Mouse (Mus musculus) gastrocnemius, postnatal 36 days (tissue): ENCODE data around the gene A530032D15Rik. TPM values are rescaled to one million over a fixed set of nuclear protein-coding genes. Genes with fewer than 3 reads are reported as not detected.
"Not testable (repeated sequence)": the region's sequence is repeated elsewhere in the genome, so short reads cannot be mapped to it uniquely, and the experiment has no call there.

ENCODE experiments used
- DNase-seq, 2 experiments: peaks; one replicate each; pipeline ENCODE4 v3.0.0; 2022
- intact Hi-C: fragments of 180-260 bp; cut with DNase I; formaldehyde crosslinking; loops from one replicate; pipeline ENCODE4 v1.15.1; 2025
- long read RNA-seq, 2 experiments: library from polyadenylated mRNA; stranded (forward); transcript quantifications; one replicate each; pipeline ENCODE4 v2.0.0; 2021
- total RNA-seq, 2 experiments: library from RNA; stranded (reverse); gene quantifications; 2 replicates each; pipeline ENCODE4 v1.2.3; 2021

Gene A530032D15Rik
- not detected for total RNA-seq
- long read RNA-seq, experiment 1 = 0 reads
- long read RNA-seq, experiment 2 = 0 reads

GRCm38 (mm10) chr1:85109753-85110152, at the start of gene A530032D15Rik:
TSS of gene A530032D15Rik (minus strand) at chr1:85109853.
- DNase-seq, intact Hi-C loops: not testable (repeated sequence)

GRCm38 (mm10) chr1:85155151-85155550, 45.5 kb upstream of the A530032D15Rik start:
- intact Hi-C loops, DNase-seq: not testable (repeated sequence)

DNA sequence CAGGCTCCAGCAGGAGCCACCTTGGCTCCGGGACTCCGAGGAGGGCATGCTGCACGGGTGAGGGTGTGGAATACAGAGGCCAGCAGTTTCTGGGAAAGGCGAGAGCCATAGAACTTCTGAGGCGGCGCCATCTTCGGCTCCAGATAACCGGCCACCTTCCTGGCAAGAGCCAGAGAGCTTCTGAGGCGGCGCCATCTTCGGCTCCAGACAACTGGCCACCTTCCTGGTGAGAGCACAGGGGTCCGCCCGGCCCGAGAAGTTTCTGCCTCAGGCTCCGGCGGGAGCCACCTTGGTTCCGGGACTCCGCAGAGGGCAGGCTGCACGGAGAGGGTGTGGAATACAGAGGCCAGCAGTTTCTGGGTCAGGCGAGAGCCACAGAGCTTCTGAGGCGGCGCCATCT, 24.0 kb upstream of the A530032D15Rik start:
- DNase-seq, intact Hi-C loops: not testable (repeated sequence)

DNA sequence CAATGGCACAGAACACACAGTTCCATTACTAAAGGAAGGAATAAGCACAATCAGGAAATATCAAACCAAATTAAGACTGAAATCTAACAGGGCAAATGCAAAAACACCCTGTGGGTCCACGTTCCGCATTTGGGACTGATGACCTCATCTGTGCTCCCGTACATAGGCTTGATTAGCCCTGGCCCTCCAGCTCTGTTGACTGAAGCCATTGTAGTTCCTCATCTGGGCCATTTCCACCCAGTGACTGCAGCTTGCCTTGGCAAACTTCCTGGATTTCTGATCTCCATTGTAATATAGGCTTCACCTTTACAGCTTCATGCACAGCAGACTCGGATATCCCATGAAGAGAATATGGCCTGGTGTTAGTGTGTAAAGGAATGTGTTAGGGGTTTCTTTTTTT, 12.2 kb upstream of the A530032D15Rik start:
- DNase-seq, intact Hi-C loops: not testable (repeated sequence)

- DNase-seq, intact Hi-C loops: not testable (repeated sequence)
Measured at GRCm38 (mm10) chr1:85118341-85118740, 8.7 kb upstream of the A530032D15Rik start.

DNA sequence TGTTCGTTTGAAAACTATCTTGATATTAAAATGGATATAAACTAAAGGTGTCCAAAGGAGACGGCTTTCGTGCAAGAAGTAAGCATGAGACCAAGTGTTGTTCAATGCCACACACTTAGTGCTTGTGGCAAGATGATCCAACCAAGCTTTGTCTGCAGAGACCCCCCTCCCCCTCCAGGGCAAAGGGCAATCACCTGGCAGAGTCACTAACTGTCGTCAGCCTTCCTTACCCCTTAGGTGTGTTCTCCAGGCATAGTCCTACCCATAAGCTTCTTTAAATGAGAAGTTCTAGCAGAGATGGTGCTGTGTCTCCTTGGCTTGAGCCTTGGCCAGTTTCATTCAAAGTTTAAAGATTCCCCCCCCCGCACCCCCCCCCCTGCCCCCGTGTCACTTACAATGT, 7.9 kb upstream of the A530032D15Rik start:
- intact Hi-C loops, DNase-seq: not testable (repeated sequence)

DNA sequence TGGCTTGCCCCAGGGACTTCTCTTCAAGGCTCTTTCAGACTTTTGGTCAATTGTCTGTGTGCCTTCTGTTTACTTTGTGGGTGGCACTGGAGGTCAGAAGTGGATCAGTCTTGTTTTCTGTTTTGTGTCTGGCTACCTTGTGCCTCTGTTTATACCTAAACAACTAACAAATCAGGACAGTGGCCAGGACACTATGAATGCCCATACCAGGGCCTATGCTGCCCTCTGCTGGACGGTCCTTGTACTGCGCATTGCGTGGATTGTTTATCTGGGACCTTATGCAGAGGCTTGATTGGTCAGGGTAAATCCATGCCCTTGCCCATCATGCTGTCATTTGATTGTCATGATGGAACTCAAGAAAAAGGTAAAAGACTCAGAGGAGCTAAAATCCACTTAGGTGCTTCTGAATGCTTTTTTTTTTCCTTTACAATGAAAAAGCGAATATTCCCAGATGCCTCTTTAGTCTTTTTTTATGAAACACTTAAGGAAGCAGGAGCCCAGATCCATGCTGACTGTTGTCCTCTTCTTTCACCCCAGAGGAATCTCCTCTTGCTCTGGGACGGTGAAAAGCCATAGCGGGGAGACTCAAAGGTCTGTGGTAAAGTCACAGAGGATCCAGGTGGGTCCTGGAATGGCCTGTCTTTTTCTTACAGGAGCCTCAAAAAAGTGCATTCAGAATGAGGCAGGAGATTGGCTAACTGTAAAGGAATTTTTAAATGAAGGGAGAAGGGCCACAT, 5.2 kb upstream of the A530032D15Rik start:
- DNase-seq, intact Hi-C loops: not testable (repeated sequence)

DNA sequence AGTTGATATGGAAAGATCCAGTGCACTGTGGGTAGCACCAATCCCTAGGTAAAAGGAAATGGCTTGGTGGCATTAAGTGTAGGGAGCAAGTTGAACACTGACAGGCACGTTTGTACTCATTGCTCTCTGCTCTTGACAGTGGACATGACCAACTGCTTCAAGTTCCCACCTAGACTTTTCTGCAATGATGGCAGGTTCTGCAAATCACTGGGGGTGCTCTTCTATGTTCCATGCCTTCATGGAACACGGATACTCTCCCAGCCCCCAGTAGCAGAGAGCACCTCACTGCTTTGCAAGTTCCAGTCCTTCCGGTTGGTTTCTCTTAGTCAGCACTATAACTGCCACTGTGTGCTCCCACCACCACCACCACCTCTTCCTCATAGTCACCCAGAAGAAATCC, 4.4 kb upstream of the A530032D15Rik start:
- intact Hi-C loops, DNase-seq: not testable (repeated sequence)

- DNase-seq, intact Hi-C loops: not testable (repeated sequence)
Measured at GRCm38 (mm10) chr1:85112889-85113288, 3.2 kb upstream of the A530032D15Rik start.

GRCm38 (mm10) chr1:85112266-85112665, 2.6 kb upstream of the A530032D15Rik start:
- DNase-seq, intact Hi-C loops: not testable (repeated sequence)

DNA sequence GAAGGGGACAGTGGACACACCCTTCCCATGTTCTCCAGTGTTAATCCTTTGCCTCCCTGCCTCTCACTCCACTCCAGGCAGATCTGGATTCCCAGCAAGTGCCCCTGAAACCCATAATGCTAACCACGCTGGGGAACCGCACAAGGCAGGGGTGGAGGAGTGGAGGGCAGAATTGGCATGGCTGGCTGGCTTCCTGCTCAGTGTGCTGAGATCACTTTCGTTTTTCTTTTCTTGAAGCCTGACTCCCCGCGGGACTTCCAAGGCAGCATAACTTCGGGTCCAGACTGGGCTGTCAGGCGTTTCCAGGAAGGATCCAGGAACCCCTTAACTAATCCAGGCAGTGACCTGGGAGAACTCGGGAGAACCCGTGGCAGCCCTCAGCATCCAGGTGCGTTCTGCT, 1.9 kb upstream of the A530032D15Rik start:
- intact Hi-C loops, DNase-seq: not testable (repeated sequence)

- intact Hi-C loops = not testable (repeated sequence)
Measured at GRCm38 (mm10) chr1:85110876-85111275, 1.2 kb upstream of the A530032D15Rik start.

DNA sequence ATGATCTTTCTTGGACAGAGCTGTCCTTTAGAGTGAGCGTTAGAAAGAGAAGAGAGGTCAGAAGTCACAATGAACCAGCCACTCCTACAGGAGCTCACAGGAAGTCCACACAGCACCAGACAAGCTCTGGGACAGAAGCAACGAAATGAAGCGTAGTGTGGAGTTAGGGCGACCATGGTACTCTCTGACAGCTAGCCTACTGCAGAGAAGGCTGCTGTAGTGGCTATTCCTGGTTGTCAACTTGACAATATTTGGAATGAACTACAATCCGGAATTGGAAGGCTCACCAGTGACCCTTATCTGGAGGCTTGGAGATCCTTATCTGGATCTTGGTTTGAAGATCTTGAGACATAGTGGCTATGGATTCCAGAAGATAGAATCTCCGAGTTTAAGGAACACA, 3.6 kb downstream of the A530032D15Rik start:
- intact Hi-C loops, DNase-seq: not testable (repeated sequence)

More at GRCm38 (mm10) chr1:85110876-85111275, 1.2 kb upstream of the A530032D15Rik start:
- not testable (repeated sequence) for DNase-seq

GRCm38 (mm10) chr1:85105336-85105735, 4.3 kb downstream of the A530032D15Rik start:
- DNase-seq, intact Hi-C loops: not testable (repeated sequence)

DNA sequence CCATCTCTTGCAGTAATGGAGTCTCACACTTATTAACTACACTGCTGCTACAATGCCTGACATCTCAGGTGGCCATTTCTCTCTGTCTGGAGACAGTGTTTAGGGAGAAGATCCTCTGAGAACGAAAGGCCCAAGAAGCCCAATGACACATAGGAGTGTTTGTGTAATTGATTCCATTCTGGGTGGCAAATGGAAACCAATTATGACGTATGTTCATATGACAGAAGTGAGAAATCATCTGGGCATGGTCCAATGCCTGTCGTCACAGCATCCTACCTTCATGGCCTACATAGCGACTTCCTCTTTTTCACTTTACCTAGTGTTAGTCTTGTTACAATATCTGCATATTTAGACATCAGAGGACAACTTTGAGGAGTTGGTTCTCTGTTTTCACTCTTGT, 7.9 kb downstream of the A530032D15Rik start:
- DNase-seq, intact Hi-C loops: not testable (repeated sequence)

DNA sequence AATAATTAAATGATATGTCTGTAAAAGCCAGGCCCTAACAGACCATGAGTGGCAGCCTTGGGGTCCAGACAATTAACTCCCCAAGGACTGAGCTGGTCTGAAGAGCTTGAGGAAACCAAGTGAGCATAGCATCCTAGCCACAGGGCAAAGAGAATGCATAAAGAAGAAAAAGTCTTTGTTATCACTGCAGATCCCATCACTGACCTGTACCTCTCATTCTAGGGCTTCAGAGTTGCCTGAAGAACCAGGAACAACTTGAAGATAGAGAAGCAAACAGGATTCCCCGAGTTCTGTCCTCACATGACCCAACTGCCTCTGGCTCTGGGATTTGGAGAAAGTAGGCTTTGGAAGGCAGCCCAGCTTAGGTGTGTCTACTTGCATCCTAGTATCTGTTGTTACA, 9.8 kb downstream of the A530032D15Rik start, which contains the start of gene Gm10553:
Gene Gm10553, plus strand, starts transcription at position 301 of the 400 bp plus-strand sequence.
- DNase-seq, intact Hi-C loops: not testable (repeated sequence)

DNA sequence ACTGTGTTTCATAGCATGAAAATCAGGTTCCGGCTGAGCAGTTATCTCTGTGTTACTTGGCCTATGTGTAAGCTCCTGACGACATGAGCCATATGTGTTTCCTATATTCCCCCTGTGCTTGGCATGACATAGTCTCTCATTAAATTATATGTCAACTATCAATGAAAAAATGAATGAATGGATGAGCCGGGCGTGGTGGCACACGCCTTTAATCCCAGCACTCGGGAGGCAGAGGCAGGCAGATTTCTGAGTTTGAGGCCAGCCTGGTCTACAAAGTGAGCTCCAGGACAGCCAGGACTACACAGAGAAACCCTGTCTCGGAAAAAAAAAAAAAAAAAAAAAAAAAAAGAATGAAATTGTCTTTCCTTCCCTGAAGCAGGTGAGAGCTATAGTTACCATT, 10.6 kb downstream of the A530032D15Rik start:
- intact Hi-C loops, DNase-seq: not testable (repeated sequence)

DNA sequence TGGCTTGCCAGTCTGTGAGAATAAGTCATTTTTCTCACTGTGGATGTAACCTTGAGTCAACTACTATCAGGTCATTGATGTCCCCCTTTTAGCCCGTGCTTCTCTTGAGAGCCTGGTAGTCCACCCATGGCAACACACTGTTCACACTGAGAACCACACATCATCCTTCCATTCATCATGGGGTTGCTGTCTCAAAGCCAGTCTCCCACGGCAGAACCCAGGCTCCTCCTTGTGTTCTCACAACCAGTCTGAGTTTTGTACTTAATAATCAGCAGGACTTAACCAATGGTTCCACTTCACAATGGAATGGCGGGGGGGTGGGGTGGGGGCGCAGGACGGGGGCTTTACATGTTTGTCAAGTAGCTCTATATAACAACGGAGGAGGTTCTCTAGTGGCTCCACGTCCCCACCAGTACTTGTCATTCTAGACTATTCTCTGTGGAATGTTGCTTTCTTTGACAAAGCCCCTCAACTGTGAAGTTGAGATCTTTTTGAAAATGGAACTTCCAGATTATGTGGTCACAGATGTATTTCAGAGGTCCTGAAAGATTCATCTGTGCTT, 16.6 kb downstream of the A530032D15Rik start:
- DNase-seq, intact Hi-C loops: not testable (repeated sequence)

- DNase-seq, intact Hi-C loops: not testable (repeated sequence)
Measured at GRCm38 (mm10) chr1:85092169-85092568, 17.5 kb downstream of the A530032D15Rik start.

DNA sequence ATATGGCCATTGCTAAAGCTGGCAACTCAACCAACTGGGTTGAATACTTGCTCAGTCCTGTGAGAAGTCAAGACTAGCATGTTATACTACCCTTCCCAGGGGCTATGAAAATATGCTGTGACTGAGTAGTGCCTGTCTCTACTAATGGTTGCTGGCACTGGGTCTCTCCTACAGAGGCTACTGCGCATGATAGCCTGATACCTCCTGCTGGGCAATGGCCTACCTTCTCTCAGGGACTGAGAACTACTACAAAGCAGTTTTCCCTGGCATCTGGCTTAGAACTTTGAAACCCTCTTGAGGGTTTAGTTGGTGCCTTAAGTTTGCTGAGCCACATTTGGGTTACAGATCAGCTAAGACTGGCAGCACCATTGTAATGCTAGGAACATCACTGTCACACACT, 23.4 kb downstream of the A530032D15Rik start:
- DNase-seq, intact Hi-C loops: not testable (repeated sequence)

GRCm38 (mm10) chr1:85084803-85085202, 24.9 kb downstream of the A530032D15Rik start:
- DNase-seq, intact Hi-C loops: not testable (repeated sequence)
